24 mouse cellular contexts compared by ENCODE assay signal in genomic region chr14:93385090-93385489, GRCm38 (mm10).
DNase-seq lines count a peak whose midpoint lies in the region; ATAC-seq and TF ChIP-seq lines count a peak whose summit lies in the region.
"Had no signal": no experiment of that assay in that cellular context is flagged by ENCODE, and none has a peak within 500 bp of the region (broad histone marks: within the 10 kb centered on the region; RNA-seq: fewer than 3 reads in every experiment).

No protein-coding gene starts in this region.

- 72% methylated on average over 2 of the region's 2 CpGs for WGBS in embryonic facial prominence, embryonic 14.5 days
- 85% methylated on average over 2 of the region's 2 CpGs for whole genome bisulfite sequencing in embryonic facial prominence, embryonic 10.5 days
- WGBS in hindbrain, postnatal 0 days, result 66% methylated on average over 2 of the region's 2 CpGs
- 80% methylated on average over 2 of the region's 2 CpGs for WGBS in hindbrain, embryonic 11.5 days
- 73% methylated on average over 2 of the region's 2 CpGs for WGBS in intestine, embryonic 16.5 days

- no peaks in the 10 kb centered on the region; the same call in 1 of the 2 replicates for H3K4me1 ChIP-seq in embryonic facial prominence, embryonic 14.5 days (ENCODE audit: control insufficient read depth, insufficient read depth, low read length)
- no peaks in the 10 kb centered on the region for H3K4me1 ChIP-seq in embryonic facial prominence, embryonic 10.5 days
- no peaks in the 10 kb centered on the region for H3K4me1 ChIP-seq in hindbrain, postnatal 0 days (ENCODE audit: insufficient read depth, low read length)
- H3K4me1 ChIP-seq in hindbrain, embryonic 11.5 days (replicated peaks; ENCODE audit: control insufficient read depth, insufficient read depth, low read length), result no peaks in the 10 kb centered on the region
- H3K4me1 ChIP-seq in intestine, embryonic 16.5 days (ENCODE audit: control insufficient read depth, insufficient read depth, low read length), result no peaks in the 10 kb centered on the region
- H3K4me1 ChIP-seq: embryonic facial prominence, embryonic 15.5 days; heart, embryonic 12.5 days; hindbrain, embryonic 15.5 days; midbrain, embryonic 12.5 days had no signal

- H3K36me3 ChIP-seq in embryonic facial prominence, embryonic 14.5 days (ENCODE audit: control insufficient read depth, insufficient read depth, low read length), result no peaks in the 10 kb centered on the region
- no peaks in the 10 kb centered on the region for H3K36me3 ChIP-seq in embryonic facial prominence, embryonic 10.5 days (replicated peaks)
- H3K36me3 ChIP-seq in hindbrain, postnatal 0 days (ENCODE audit: insufficient read depth, low read length), result no peaks in the 10 kb centered on the region
- H3K36me3 ChIP-seq in hindbrain, embryonic 11.5 days (ENCODE audit: control insufficient read depth, insufficient read depth, low read length), result no peaks in the 10 kb centered on the region
- H3K36me3 ChIP-seq in intestine, embryonic 16.5 days (ENCODE audit: control insufficient read depth, insufficient read depth, low read length), result no peaks in the 10 kb centered on the region
- H3K36me3 ChIP-seq: embryonic facial prominence, embryonic 15.5 days; heart, embryonic 12.5 days; hindbrain, embryonic 15.5 days; midbrain, embryonic 12.5 days; neural tube, embryonic 13.5 days had no signal

- no peak overlapping the region for H3K27ac ChIP-seq in embryonic facial prominence, embryonic 14.5 days (replicated peaks; ENCODE audit: low read depth, low read length)
- H3K27ac ChIP-seq in embryonic facial prominence, embryonic 10.5 days (replicated peaks), result no peak overlapping the region
- no peak overlapping the region for H3K27ac ChIP-seq in hindbrain, postnatal 0 days
- H3K27ac ChIP-seq in hindbrain, embryonic 11.5 days (ENCODE audit: low read depth, low read length), result no peak overlapping the region
- no peak overlapping the region for H3K27ac ChIP-seq in intestine, embryonic 16.5 days (ENCODE audit: low read length)
- H3K27ac ChIP-seq: embryonic facial prominence, embryonic 15.5 days; heart, adult 2 months; hindbrain, embryonic 15.5 days; liver, embryonic 14.5 days; midbrain, embryonic 12.5 days; neural tube, embryonic 13.5 days had no signal

- H3K9ac ChIP-seq in embryonic facial prominence, embryonic 14.5 days (ENCODE audit: low read depth, low read length), result no peak overlapping the region
- H3K9ac ChIP-seq in hindbrain, postnatal 0 days (replicated peaks; ENCODE audit: low read length), result no peak overlapping the region
- H3K9ac ChIP-seq in hindbrain, embryonic 11.5 days (ENCODE audit: low read depth, low read length), result no peak overlapping the region
- no peak overlapping the region for H3K9ac ChIP-seq in intestine, embryonic 16.5 days (ENCODE audit: low read depth, low read length)
- H3K9ac ChIP-seq: embryonic facial prominence, embryonic 15.5 days; heart, embryonic 12.5 days; hindbrain, embryonic 15.5 days; liver, embryonic 14.5 days; midbrain, embryonic 12.5 days; neural tube, embryonic 13.5 days had no signal

- peak; percentile 12 for DNase-seq in embryonic facial prominence, embryonic 14.5 days (ENCODE audit: low spot score)
- no peak for DNase-seq in embryonic facial prominence, embryonic 10.5 days (ENCODE audit: low spot score)
- peak; percentile 79 for DNase-seq in hindbrain, postnatal 0 days (ENCODE audit: low spot score)
- DNase-seq in hindbrain, embryonic 11.5 days (ENCODE audit: low spot score), result no peak
- DNase-seq in brain, adult 2 months (ENCODE audit: low read depth, low spot score), result peak; percentile 62
- DNase-seq in brain, embryonic 14.5 days (ENCODE audit: low read depth), result peak; percentile 93
- DNase-seq: adrenal gland, postnatal 25 days; B cell, adult 2 months; cerebellum, adult 11 months; heart, adult 2 months; kidney, adult 2 months; kidney, postnatal 36 days; layer of hippocampus, postnatal 36 days; liver; lung, adult 2 months; thymus, adult 2 months; thymus, postnatal 4 days had no signal

- no peak for TF ChIP-seq CTCF in hindbrain, postnatal 0 days (IDR thresholded peaks at IDR 0.05; ENCODE audit: low read depth)
- TF ChIP-seq CTCF in brain, embryonic 14.5 days (IDR thresholded peaks at IDR 0.05; ENCODE audit: borderline replicate concordance, extremely low read depth, insufficient read depth, insufficient read length), result no peak

- no peaks in the 10 kb centered on the region for H3K9me3 ChIP-seq in embryonic facial prominence, embryonic 14.5 days (ENCODE audit: control insufficient read depth, low read length)
- H3K9me3 ChIP-seq in embryonic facial prominence, embryonic 10.5 days, result no peaks in the 10 kb centered on the region
- H3K9me3 ChIP-seq in hindbrain, postnatal 0 days (ENCODE audit: low read length), result no peaks in the 10 kb centered on the region
- H3K9me3 ChIP-seq in hindbrain, embryonic 11.5 days (ENCODE audit: control insufficient read depth, low read length), result no peaks in the 10 kb centered on the region
- no peaks in the 10 kb centered on the region for H3K9me3 ChIP-seq in intestine, embryonic 16.5 days (ENCODE audit: control insufficient read depth, low read length)
- H3K9me3 ChIP-seq: embryonic facial prominence, embryonic 15.5 days; heart, embryonic 12.5 days; hindbrain, embryonic 15.5 days; midbrain, embryonic 12.5 days; neural tube, embryonic 13.5 days had no signal

- TF ChIP-seq POLR2A in brain, embryonic 14.5 days (IDR thresholded peaks at IDR 0.05; ENCODE audit: borderline replicate concordance, extremely low read depth, insufficient read depth, insufficient read length, poor library complexity, severe bottlenecking), result no peak

- H3K4me3 ChIP-seq in embryonic facial prominence, embryonic 14.5 days (ENCODE audit: low read depth, low read length), result no peak overlapping the region
- no peak overlapping the region for H3K4me3 ChIP-seq in embryonic facial prominence, embryonic 10.5 days
- H3K4me3 ChIP-seq in hindbrain, postnatal 0 days (ENCODE audit: low read length), result no peak overlapping the region
- no peak overlapping the region for H3K4me3 ChIP-seq in hindbrain, embryonic 11.5 days (ENCODE audit: low read depth, low read length)
- no peak overlapping the region for H3K4me3 ChIP-seq in intestine, embryonic 16.5 days (ENCODE audit: low read length)
- H3K4me3 ChIP-seq: embryonic facial prominence, embryonic 15.5 days; heart, adult 2 months; heart, embryonic 12.5 days; hindbrain, embryonic 15.5 days; midbrain, embryonic 12.5 days; neural tube, embryonic 13.5 days had no signal

- ATAC-seq in embryonic facial prominence, embryonic 14.5 days (ENCODE audit: low read depth), result no peak
- peak; percentile 49; the same call in 1 of the 2 replicates for ATAC-seq in hindbrain, postnatal 0 days
- no peak for ATAC-seq in hindbrain, embryonic 11.5 days (ENCODE audit: low FRiP score)
- no peak for ATAC-seq in intestine, embryonic 16.5 days

- H3K4me2 ChIP-seq in embryonic facial prominence, embryonic 14.5 days (ENCODE audit: low read depth, low read length), result no peak overlapping the region
- H3K4me2 ChIP-seq in hindbrain, postnatal 0 days (ENCODE audit: low read depth, low read length), result no peak overlapping the region
- no peak overlapping the region for H3K4me2 ChIP-seq in hindbrain, embryonic 11.5 days (replicated peaks; ENCODE audit: low read depth, low read length)
- H3K4me2 ChIP-seq in intestine, embryonic 16.5 days (ENCODE audit: low read depth, low read length), result no peak overlapping the region
- H3K4me2 ChIP-seq: embryonic facial prominence, embryonic 15.5 days; heart, embryonic 12.5 days; hindbrain, embryonic 15.5 days; midbrain, embryonic 12.5 days; neural tube, embryonic 13.5 days had no signal

- no peaks in the 10 kb centered on the region for H3K27me3 ChIP-seq in embryonic facial prominence, embryonic 14.5 days (replicated peaks; ENCODE audit: control insufficient read depth, insufficient read depth, low read length)
- H3K27me3 ChIP-seq in embryonic facial prominence, embryonic 10.5 days (replicated peaks; ENCODE audit: low read depth, poor library complexity, severe bottlenecking), result no peaks in the 10 kb centered on the region
- H3K27me3 ChIP-seq in hindbrain, postnatal 0 days (ENCODE audit: insufficient read depth, low read length), result no peaks in the 10 kb centered on the region
- no peaks in the 10 kb centered on the region for H3K27me3 ChIP-seq in hindbrain, embryonic 11.5 days (ENCODE audit: control insufficient read depth, insufficient read depth, low read length)
- H3K27me3 ChIP-seq in intestine, embryonic 16.5 days (replicated peaks; ENCODE audit: control insufficient read depth, insufficient read depth, low read length), result no peaks in the 10 kb centered on the region
- H3K27me3 ChIP-seq: embryonic facial prominence, embryonic 15.5 days; heart, embryonic 12.5 days; hindbrain, embryonic 15.5 days; midbrain, embryonic 12.5 days; neural tube, embryonic 13.5 days had no signal

Comparison
In these comparisons a context has a peak if more than half of its experiments do, and no peak if none do; other contexts are left out.
1. DNase-seq: peak in embryonic facial prominence, embryonic 14.5 days (single experiment), hindbrain, postnatal 0 days (single experiment), brain, adult 2 months (single experiment) and brain, embryonic 14.5 days (single experiment); none in embryonic facial prominence, embryonic 10.5 days (single experiment) and hindbrain, embryonic 11.5 days (single experiment).